Mouse (Mus musculus): Measurements from ENCODE around the gene Fbxo17.

DNA sequence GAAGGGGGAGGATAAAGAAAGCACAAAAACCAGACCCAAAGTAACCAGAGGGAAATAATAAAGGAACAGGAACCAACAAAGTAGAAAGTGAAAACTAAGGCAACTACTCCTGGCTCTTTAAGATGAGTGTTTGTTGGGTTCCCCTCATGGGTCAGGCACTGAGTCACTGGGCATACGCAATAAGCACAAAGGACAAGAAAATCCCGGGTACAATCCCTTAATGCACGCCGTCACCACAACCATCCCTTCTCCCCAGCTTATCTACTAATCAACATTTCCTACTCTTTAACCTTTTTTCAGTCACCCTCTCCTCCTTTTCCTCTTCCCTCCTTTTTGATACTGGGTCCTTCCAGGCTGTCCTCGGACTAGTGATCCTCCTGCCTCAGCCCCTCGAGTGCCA lies 48.6 kb downstream of the Fbxo17 start:
- no peak for TF ChIP-seq CTCF (IDR thresholded peaks at IDR 0.05; ENCODE audit: control insufficient read depth, insufficient read depth, low read length)
- no peak for TF ChIP-seq POLR2A (IDR thresholded peaks at IDR 0.05; ENCODE audit: borderline replicate concordance, control insufficient read depth, low read depth, low read length)

Data from bone marrow, adult 2 months (tissue).